Mouse (Mus musculus) limb, embryonic 10.5 days (tissue): ENCODE results near the gene Pde7b. TPM values are rescaled to one million over a fixed set of nuclear protein-coding genes. Genes with fewer than 3 reads are reported as not detected.

Experiments used
- DNase-seq: peaks from one replicate; pipeline ENCODE4 v3.0.0-alpha.2; 2017; ENCODE audit warnings: low spot score
- H3K27ac ChIP-seq: fragments of 300-500 bp; sonication (generic); 2 replicates; pipeline ENCODE4 v1.5.1; 2016; ENCODE audit warnings: mild to moderate bottlenecking
- H3K27me3 ChIP-seq: fragments of 300-500 bp; sonication (generic); 2 replicates; pipeline ENCODE4 v1.6.1; 2016; ENCODE audit warnings: low read depth, mild to moderate bottlenecking; ENCODE audit not compliant: poor library complexity, severe bottlenecking
- H3K36me3 ChIP-seq: fragments of 300-500 bp; sonication (generic); 2 replicates; pipeline ENCODE4 v1.6.1; 2016; ENCODE audit warnings: mild to moderate bottlenecking, moderate library complexity
- H3K4me1 ChIP-seq: fragments of 300-500 bp; sonication (generic); 2 replicates; pipeline ENCODE4 v1.6.1; 2016
- H3K4me3 ChIP-seq: fragments of 300-500 bp; sonication (generic); 2 replicates; pipeline ENCODE4 v1.5.1; 2016; ENCODE audit warnings: mild to moderate bottlenecking, moderate library complexity
- H3K9me3 ChIP-seq: fragments of 300-500 bp; sonication (generic); replicated peaks from 2 replicates; pipeline ENCODE4 v1.6.1; 2016; ENCODE audit warnings: mild to moderate bottlenecking
- WGBS: fragments of 180-500 bp; shearing (Covaris S2); methylation state at CpG from one replicate; pipeline ENCODE4 v1.1.7; 2016; 5-methylcytosine and 5-hydroxymethylcytosine counted together
- polyA plus RNA-seq: library from polyadenylated mRNA; unstranded; fragments of >200 nt; fragmentation: Nextera tagmentation; extraction: Ambion mirVana; gene quantifications from 2 replicates; pipeline ENCODE4 v1.2.1, GENCODE M21; 2016

Pde7b gene
- polyA plus RNA-seq, 1 experiment from 2014 or later = 2.1 TPM

DNA sequence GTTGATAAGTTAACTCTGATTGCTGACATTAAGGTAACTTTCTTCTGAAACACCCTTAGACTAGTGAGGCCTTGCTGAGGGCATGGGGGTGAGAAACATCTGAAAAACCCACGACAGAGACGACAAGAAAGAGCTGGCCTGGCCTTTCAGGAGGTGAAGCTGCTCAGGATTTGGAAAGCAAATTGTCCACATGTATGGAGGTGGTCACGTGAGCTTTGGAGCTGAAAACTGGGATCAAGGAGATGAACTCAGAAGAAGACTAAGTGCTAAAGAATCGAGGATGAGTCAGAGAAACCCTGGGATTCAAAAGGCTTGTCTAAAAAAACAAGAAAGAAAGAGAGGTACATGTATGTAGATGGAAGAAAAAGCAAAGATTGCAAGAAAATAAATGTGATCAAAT lies 65.2 kb downstream of the Pde7b start:
- no peaks in the 10 kb centered on the region for H3K9me3 ChIP-seq
- WGBS = 74% methylated on average over 4 of the region's 4 CpGs
- no peaks in the 10 kb centered on the region for H3K36me3 ChIP-seq
- H3K27ac ChIP-seq = no peak overlapping the region
- no peak overlapping the region for H3K4me3 ChIP-seq
- H3K4me1 ChIP-seq = peaks cover 37% of the 10 kb centered on the region
- H3K27me3 ChIP-seq = no peaks in the 10 kb centered on the region
- no peak for DNase-seq

DNA sequence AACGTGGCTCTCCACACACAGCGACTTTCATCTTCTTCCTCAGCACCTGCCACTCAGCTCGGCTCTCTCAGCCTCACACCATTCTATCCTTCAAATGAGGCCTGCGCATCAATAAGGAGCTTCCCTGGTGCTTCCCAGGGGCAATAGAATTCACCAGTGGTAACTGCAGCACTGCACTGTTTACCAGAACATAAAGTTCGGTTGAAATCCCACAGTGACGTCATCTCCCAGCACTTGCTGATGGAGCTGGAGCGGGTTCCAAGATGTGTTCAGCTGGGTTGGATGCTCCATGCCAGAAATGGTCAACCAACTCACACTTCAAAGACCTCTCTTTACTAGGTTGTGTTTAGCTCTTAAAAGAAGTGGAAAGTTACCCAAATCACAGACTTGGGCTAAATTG lies 65.6 kb downstream of the Pde7b start:
- 85% methylated on average over 7 of the region's 7 CpGs for WGBS
- no peaks in the 10 kb centered on the region for H3K27me3 ChIP-seq
- H3K4me3 ChIP-seq = no peak overlapping the region
- H3K27ac ChIP-seq = no peak overlapping the region
- peaks cover 37% of the 10 kb centered on the region for H3K4me1 ChIP-seq
- H3K9me3 ChIP-seq = no peaks in the 10 kb centered on the region
- H3K36me3 ChIP-seq = no peaks in the 10 kb centered on the region
- no peak for DNase-seq

GRCm38 (mm10) chr10:20658716-20659115 lies 66.2 kb downstream of the Pde7b start:
- Histone ChIP-seq H3K4me3 (no peak overlapping the region), H3K4me1 (peaks cover 37% of the 10 kb centered on the region), H3K36me3 (no peaks in the 10 kb centered on the region), H3K27me3 (no peaks in the 10 kb centered on the region), H3K27ac (no peak overlapping the region), H3K9me3 (no peaks in the 10 kb centered on the region)
- 95% methylated on average over 7 of the region's 7 CpGs for WGBS
- no peak for DNase-seq

GRCm38 (mm10) chr10:20657316-20658081 lies 67.4 kb downstream of the Pde7b start:
- no peaks in the 10 kb centered on the region for H3K27me3 ChIP-seq
- 78% methylated on average over 12 of the region's 12 CpGs for WGBS
- no peaks in the 10 kb centered on the region for H3K9me3 ChIP-seq
- H3K4me1 ChIP-seq = peaks cover 31% of the 10 kb centered on the region
- peak overlapping the region; percentile 33; the same call in 1 of the 2 replicates for H3K27ac ChIP-seq
- no peak for DNase-seq
- no peak overlapping the region for H3K4me3 ChIP-seq
- H3K36me3 ChIP-seq = no peaks in the 10 kb centered on the region

- Histone ChIP-seq H3K9me3 (no peaks in the 10 kb centered on the region), H3K4me1 (peaks cover 21% of the 10 kb centered on the region), H3K27me3 (no peaks in the 10 kb centered on the region), H3K36me3 (no peaks in the 10 kb centered on the region), H3K4me3 (no peak overlapping the region), H3K27ac (no peak overlapping the region)
- no peak for DNase-seq
- WGBS = 89% methylated on average over 6 of the region's 6 CpGs
Measured at GRCm38 (mm10) chr10:20654590-20654989, 70.3 kb downstream of the Pde7b start.

- Histone ChIP-seq H3K27ac (no peak overlapping the region), H3K27me3 (no peaks in the 10 kb centered on the region), H3K9me3 (no peaks in the 10 kb centered on the region), H3K4me1 (peaks cover 21% of the 10 kb centered on the region), H3K36me3 (no peaks in the 10 kb centered on the region), H3K4me3 (no peak overlapping the region)
- 80% methylated on average over 6 of the region's 6 CpGs for WGBS
- DNase-seq = no peak
Measured at GRCm38 (mm10) chr10:20654187-20654586, 70.7 kb downstream of the Pde7b start.

- no peak overlapping the region for H3K27ac ChIP-seq
- H3K27me3 ChIP-seq = no peaks in the 10 kb centered on the region
- no peak overlapping the region for H3K4me3 ChIP-seq
- WGBS = 89% methylated on average over 3 of the region's 3 CpGs
- DNase-seq = no peak
- H3K36me3 ChIP-seq = no peaks in the 10 kb centered on the region
- H3K4me1 ChIP-seq = peaks cover 21% of the 10 kb centered on the region
- no peaks in the 10 kb centered on the region for H3K9me3 ChIP-seq
Measured at GRCm38 (mm10) chr10:20653299-20653698, 71.6 kb downstream of the Pde7b start.

DNA sequence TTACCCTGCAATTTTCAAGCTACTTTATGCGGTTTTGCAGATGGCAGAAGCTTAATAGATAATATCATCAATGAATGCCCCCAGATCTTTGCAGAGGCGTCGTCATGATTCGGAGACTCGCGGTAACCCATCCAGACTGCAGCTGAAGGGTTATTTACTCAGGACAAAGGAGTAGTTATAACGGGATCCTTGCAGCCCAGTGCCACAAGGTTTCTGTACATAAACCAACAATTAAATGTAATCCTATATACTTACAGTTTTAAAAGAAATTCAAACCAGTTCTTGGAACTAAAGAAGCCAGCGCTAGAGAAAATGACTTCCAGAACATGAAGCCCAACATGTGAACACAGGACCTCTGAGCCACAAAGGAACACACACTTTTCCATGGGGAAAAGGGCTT lies 88.5 kb downstream of the Pde7b start:
- no peaks in the 10 kb centered on the region for H3K36me3 ChIP-seq
- no peaks in the 10 kb centered on the region for H3K27me3 ChIP-seq
- WGBS = 88% methylated on average over 8 of the region's 8 CpGs
- no peaks in the 10 kb centered on the region for H3K9me3 ChIP-seq
- no peak overlapping the region for H3K4me3 ChIP-seq
- no peak for DNase-seq
- H3K27ac ChIP-seq = no peak overlapping the region
- H3K4me1 ChIP-seq = peaks cover 18% of the 10 kb centered on the region

DNA sequence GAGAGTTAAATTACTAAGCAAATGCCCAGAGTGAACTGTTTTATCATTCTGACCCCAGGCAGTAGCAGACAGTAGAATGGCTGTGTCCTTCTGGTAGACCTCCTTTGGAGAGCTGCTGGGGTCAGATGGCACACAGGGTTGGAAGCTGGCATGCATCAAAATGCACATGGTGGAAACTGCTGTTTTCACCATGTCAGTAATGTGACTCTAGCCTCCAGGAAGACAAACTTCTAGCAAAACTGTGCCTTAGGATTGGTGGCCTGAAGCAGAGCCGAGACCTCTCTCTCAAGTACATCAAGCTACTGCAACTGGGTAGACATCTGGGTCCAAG lies 91.8 kb downstream of the Pde7b start:
- WGBS = 90% methylated on average over 1 of the region's 1 CpGs
- Histone ChIP-seq H3K4me3 (no peak overlapping the region), H3K4me1 (peaks cover 18% of the 10 kb centered on the region), H3K27me3 (no peaks in the 10 kb centered on the region), H3K27ac (peak overlapping the region; percentile 53), H3K9me3 (no peaks in the 10 kb centered on the region), H3K36me3 (no peaks in the 10 kb centered on the region)
- no peak for DNase-seq

- H3K4me1 ChIP-seq = peaks cover 18% of the 10 kb centered on the region
- peak overlapping the region; percentile 53 for H3K27ac ChIP-seq
- 57% methylated on average over 14 of the region's 14 CpGs for WGBS
- no peak overlapping the region for H3K4me3 ChIP-seq
- H3K9me3 ChIP-seq = no peaks in the 10 kb centered on the region
- DNase-seq = no peak
- no peaks in the 10 kb centered on the region for H3K36me3 ChIP-seq
- H3K27me3 ChIP-seq = no peaks in the 10 kb centered on the region
Measured at GRCm38 (mm10) chr10:20632256-20633084, 92.4 kb downstream of the Pde7b start.

DNA sequence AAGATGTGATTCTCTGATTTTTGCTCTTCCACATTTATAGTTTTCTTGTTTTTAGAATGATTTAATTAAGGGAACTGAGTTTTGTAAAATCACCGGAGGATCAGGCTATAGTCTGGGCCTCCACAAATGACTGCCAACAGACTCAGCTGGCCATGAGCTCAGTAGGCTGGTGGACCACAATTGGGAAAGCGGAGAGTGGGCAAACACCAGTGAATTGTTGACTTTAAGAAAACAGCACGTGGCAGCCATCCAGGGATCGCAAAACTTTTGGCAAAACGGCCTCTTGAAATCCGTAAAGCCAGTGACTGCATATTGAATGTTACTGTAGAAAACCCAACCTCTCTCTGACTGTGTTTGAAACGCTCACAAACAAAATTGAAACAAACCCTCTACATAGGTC lies 94.8 kb downstream of the Pde7b start:
- Histone ChIP-seq H3K4me3 (no peak overlapping the region), H3K4me1 (peaks cover 18% of the 10 kb centered on the region), H3K9me3 (no peaks in the 10 kb centered on the region), H3K27ac (no peak overlapping the region), H3K36me3 (no peaks in the 10 kb centered on the region), H3K27me3 (no peaks in the 10 kb centered on the region)
- DNase-seq = no peak
- 84% methylated on average over 7 of the region's 7 CpGs for WGBS

- no peak for DNase-seq
- WGBS = 91% methylated on average over 16 of the region's 16 CpGs
- Histone ChIP-seq H3K4me1 (no peaks in the 10 kb centered on the region), H3K9me3 (no peaks in the 10 kb centered on the region), H3K27me3 (no peaks in the 10 kb centered on the region), H3K36me3 (no peaks in the 10 kb centered on the region), H3K4me3 (no peak overlapping the region), H3K27ac (no peak overlapping the region)
Measured at GRCm38 (mm10) chr10:20625702-20626375, 99.0 kb downstream of the Pde7b start.
